Mouse (Mus musculus): ENCODE results near the gene Ap1g2.

Gene Ap1g2

DNA sequence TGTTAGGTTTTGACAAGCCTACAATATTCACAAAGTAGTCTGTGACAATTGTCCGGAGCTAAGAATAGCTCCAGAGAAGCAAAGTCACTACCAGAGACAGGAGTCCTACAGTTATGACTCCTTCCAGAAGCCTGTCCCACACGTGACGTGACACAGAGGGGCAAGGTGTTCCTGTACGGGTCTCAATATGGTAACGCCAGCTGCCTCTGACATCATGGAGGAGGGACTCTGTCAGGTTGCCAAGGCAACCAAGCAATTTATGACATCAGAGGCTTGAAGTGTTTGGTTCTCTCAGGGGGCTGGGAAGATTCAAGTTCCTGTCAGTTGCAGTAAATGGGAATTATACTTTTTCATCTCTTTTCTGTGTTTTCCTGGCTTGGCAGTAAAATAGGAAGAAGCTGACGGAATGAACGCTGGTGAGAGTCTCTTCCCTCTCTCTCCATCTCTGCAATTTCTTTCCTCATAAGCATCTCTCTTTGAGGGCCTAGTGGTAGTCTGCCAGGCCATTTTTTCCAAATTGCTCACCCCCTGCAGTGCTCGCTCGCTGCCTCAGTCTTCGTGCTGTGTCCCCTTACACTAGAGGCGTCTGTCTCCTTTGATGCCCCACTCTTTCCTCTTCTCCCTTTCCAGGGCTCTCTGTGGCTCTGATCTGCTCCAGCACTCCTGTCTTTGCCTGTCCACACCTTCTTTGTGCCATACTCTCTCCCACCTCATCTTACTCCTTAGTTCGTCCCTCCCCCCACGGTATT, 17.0 kb downstream of the Ap1g2 start:
- no peak for DNase-seq (ENCODE audit: low spot score in 2 of 2)

DNA sequence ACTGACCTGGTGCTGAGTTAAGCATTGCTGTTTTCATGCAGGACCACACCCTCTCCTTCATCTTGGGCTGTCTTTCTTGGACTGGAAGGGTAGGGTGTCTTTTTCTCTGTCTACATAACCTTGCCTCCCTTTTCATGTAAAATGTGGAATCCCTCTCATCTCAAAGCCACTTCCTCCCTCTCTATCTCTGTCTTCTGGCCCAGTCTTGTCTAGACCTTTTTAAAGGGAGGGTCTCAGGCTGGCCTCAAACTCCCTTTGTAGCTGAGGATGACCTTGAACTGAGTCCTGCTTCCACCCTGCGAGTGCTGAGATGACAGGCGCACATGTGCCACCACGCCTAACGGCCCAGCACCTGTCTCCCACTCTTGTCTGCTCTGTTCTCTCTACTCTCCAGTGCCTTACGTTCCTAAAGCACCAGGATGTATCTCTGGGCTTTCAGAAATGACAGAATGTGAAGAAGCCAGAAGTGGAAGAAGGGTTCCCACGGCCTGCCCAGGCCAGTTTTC, 20.3 kb downstream of the Ap1g2 start:
- no peak for DNase-seq (ENCODE audit: low spot score in 2 of 2)

DNA sequence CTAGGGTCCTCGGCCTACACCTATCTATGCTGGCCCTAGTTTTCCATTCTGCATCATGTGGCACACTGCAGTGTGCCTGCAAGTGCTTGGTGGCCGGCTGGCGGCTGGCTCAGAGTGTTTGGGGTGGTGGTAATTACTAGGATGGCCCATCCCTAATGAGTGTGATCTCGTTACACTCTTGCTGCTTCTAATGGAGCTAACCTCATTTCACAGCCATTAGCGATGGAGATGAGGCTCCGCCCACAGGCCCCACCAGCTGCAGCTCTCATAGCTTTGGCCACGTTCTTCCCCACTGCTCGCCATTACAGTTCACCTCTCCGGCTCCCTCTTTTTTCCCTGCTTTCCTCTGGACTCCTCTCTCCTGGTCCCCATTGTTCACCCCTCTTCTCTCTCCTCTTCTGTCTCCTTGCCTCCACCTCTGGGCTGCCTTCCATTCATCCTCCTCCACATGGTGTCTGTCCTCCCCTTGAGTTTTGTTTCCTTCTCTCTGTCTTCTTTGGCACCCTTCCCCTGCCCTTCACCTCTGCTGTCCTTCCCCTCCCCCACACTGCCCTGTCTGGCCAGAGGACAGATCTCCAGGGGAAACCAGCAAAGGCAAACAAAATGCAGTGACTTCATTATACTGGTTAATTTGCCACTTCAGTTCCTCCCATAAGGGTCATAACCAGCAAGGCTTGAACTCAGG, 20.9 kb downstream of the Ap1g2 start:
- no peak for DNase-seq (ENCODE audit: low spot score in 2 of 2)

DNA sequence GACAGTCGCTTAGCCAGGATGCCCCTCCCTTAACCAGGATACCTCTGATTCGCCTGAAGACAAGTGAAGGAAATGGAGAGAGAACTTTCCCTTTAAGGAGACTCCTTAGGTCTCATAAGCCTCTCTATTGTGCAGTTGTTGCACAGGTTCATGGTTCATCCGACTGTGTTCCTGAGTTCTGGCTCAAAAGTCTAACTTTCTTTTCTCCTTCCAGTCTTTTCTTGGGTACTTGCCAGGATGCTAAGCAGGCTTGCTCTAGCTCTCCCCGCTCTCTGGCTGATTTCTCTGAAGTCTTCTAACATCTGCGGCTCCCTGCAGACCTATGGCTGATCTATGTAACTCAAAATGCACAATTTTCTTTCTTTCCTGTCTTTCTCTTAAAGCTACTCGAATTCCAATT, 22.9 kb downstream of the Ap1g2 start:
- DNase-seq (ENCODE audit: low spot score in 2 of 2): no peak

DNA sequence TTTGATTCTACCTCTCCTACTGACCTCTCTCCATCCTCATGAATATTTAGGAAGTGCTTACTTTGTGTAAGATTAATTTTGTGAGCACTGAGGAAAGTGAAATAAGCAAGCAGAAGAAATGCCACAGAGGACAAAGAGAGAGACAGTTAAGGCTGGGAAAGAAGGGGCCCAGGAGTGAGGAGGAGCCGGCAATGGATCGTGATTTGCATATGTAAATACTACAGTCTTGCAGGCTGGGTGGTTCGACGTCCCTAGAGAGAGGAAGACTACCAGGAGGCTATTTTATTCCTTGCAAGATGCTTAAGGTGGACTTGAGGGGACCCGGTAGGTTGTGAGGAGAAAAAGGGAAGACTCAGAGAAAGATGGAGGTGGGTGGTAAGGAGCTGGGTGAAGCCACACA, 25.3 kb downstream of the Ap1g2 start:
- DNase-seq (ENCODE audit: low spot score in 2 of 2): no peak

DNA sequence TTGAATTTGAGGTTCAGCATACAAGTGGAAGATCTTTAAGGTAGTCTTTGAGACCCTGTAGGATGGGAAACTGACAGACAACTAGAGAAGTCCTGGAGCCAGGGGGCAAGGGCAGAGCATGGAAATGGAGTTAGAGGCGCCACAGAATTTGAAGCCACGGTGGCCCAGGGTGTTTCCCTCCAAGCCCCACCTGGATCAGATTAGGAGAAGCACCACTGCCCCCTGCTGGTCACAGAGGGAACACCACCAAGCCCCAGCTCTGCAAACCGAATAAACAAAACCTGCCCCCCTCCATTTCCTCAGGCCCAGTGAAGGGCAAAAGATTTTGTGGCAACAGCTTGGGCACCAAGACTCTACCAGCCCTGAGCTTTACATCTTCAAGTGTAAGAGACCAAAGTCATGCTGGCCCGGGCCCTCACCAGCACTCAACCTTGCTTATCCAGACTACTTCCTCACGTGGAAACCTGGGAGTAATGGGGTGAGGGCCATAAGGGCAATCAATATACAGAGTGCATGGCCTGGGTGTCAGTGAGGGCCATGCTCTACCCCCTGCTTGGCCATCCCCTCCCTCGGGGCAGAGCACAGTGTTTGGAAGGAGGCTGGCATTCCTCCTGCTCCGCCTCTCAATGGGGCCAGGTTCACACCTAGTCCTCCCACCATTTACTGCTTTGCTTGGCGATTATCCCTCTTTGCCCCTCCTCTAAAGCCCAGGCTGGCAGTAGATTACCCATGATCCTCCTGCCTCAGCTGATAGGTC, 27.0 kb downstream of the Ap1g2 start:
- peak; percentile 71 to 80 for DNase-seq (ENCODE audit: low spot score in 2 of 2)

DNA sequence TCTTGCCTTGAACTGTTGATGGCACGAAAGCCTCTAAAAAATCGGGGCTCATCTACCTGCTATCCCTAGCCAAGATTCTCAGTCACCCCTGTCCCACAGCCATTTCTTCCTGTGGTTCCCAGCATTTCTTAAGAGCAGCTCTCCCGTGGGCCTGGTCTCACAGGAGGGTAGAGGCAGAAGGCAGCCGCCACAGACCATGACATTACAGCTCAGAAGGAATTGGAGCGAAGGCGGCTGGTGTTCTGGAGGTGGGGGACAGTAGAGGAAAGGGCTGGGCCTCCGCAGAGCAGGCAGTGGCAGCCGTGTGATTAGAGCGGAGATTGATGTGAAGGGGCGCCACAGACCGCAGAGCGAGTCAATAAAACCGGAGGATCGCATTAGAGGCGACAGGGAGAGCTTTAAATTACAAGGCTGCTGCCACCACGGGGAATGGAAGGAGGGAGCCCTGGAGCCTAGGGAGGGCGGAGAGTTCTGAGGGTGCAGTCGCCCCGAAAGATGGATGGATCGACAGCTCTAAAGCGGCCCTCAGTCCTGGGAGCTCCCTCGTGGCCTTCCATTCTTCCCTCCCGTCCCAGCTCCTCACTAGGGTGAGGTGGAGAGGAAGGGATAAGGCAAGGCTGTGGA, 27.9 kb downstream of the Ap1g2 start:
- DNase-seq (ENCODE audit: low spot score in 2 of 2): no peak

DNA sequence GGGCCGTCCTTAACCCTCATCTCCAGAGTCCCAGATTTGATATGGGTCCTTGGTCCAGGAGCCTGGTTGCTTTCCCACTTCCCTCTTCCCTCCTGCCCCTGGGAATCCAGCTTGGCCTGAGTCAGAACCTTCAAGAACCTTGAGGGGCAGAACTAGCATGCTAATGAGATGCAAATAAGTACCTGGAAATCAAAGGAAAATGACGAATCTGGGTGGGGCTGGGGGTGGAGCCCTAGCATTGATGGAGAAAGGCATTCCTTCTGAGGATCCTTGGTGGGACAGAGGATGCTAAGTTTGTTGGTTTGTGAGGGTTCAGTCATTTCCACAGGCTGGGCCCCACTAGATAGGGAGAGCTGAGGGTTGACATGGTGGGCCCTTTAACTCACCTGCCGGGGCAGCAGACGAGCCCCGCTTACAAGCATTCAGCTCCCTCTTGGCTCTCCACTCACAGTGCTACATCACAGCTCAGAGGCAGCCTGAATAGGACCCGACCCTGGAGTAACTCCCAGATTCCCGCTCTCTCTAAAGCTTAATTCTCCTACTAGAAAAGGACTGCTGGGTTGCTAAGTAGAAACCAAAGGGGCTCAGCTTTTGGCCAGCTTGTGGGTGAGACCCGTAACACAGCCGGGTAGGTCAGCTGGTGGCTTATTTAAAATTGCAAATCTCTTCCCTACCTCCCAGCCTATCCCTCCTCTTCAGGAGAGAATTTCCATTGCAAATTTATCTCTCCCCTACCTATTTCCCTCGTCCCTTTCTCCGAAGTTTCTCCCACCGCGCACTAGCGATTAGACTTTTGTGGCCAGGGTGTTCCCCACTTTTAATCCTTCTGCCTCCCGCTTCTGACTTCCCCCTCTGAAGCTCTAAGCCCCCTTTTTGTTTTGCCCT, 28.7 kb downstream of the Ap1g2 start:
- DNase-seq (ENCODE audit: low spot score in 2 of 2): no peak

DNA sequence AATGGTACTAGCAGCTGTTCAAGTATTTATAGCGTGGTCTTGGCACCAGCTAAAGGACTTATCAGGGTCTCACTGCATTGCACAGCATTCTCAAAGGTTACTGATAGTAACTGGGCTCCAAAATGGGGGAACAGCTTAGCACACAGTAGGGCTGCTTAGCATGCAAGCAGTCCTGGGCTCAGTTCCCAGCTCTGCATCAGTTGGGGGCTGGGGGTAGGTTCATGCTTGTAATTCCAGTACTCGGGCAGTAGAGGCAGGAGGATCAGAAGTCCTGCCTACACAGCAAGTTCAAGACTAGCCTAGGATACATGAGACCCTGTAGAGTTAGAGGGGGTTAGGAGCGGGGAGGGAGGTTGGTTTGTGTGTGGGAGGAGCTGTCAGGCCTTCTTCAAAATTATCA, 29.4 kb downstream of the Ap1g2 start:
- no peak for DNase-seq (ENCODE audit: low spot score in 2 of 2)

DNA sequence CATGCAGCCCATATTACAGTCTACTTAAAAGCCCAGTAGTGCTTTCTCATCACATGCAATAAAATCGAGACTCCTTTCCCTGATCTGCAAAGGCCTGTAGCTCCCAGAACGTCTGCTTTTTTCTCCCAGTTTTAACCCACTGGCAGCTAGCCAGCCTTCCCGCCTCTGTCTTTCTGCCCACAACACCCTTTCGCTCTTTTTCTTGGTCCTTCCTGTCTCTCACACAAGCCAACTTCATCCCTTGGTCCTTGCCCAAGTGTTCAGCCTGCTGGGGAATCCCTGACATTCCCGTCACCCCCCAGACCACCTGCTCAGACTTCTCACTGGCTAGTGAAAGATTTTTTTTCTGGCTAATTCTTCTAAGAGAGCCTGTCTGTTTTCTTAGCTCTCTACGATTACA, 30.2 kb downstream of the Ap1g2 start:
- no peak for DNase-seq (ENCODE audit: low spot score in 2 of 2)

DNA sequence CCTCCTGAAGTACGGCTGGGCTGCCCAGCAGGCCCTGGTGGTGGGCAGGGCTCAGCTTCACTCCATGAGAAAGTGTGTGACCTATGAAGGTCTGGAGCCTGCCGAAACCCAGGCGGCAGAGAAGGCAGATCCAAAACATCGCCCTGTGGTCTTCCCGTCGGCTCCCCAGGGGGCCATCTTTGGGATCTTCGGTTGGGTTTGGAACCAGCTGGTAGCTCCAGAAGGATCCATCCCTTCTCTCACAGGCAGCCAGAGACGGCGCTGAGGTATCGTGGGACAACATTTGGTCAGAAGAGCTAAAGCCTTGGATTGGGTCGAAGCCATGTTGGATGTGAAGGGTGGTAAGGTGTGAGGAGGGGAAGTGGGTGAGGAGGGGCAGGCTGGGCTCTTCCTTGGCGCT, 32.0 kb downstream of the Ap1g2 start:
- DNase-seq (ENCODE audit: low spot score in 2 of 2): no peak

DNA sequence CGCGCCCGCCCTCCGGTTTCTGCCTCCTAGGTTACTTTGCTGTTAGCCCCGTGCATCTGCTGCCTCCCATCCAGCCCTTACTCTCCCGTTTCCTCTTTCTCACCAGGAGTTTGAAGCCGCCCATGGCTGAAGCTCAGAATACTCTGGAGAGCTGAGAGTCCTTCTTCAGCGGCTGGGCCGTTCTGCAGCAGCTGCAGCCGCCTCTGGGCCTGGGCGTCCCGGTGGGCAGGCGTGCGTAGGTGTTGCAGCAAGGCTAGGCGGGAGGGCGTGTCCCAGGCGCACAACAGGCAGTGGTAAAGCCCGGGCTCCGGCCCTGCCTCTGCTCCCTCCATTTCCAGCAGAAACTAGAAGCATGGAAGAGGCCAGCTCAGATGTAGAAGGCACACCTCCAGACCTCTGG, 34.6 kb downstream of the Ap1g2 start:
- DNase-seq (ENCODE audit: low spot score in 2 of 2): no peak

DNA sequence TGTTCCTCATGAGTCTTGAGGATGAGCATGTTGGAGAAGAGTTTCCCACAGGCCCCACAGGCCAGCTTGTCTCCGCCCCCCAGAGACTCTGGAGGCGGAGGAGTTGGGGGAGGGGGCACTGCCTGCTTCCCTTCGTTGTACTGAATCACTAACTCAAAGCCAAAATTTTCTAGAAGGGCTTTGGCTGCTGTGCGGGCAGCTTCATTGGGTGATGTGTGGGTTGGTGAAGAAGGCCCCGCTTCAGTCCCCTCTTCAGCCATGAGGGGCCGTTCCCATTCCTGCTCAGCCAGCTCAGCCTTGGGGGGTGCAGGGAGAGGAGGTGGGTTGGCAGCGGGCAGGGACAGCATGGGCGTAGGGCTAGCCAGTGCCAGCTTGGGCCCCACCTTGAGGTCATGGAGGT, 40.4 kb downstream of the Ap1g2 start:
- DNase-seq (ENCODE audit: low spot score in 2 of 2): no peak

DNA sequence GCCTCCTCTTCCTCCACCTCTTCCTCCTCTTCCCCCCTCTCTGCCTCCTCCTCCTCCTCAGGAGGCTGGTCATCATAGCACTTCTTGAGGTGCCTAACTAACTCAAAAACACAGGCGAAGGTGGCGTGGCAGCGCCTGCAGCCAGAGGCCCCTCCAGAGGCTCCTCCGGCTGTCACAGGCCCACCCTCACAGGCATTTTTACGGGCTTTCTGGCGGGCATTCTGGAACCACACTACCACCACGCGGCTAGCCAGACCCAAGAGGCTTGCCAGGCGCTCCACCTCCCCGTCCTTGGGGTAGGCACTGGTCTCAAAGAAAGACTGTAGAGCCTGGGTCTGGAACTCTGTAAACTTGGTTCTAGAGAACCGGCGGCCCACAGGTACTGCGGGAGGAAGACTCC, 41.0 kb downstream of the Ap1g2 start:
- DNase-seq (ENCODE audit: low spot score in 2 of 2): no peak

DNA sequence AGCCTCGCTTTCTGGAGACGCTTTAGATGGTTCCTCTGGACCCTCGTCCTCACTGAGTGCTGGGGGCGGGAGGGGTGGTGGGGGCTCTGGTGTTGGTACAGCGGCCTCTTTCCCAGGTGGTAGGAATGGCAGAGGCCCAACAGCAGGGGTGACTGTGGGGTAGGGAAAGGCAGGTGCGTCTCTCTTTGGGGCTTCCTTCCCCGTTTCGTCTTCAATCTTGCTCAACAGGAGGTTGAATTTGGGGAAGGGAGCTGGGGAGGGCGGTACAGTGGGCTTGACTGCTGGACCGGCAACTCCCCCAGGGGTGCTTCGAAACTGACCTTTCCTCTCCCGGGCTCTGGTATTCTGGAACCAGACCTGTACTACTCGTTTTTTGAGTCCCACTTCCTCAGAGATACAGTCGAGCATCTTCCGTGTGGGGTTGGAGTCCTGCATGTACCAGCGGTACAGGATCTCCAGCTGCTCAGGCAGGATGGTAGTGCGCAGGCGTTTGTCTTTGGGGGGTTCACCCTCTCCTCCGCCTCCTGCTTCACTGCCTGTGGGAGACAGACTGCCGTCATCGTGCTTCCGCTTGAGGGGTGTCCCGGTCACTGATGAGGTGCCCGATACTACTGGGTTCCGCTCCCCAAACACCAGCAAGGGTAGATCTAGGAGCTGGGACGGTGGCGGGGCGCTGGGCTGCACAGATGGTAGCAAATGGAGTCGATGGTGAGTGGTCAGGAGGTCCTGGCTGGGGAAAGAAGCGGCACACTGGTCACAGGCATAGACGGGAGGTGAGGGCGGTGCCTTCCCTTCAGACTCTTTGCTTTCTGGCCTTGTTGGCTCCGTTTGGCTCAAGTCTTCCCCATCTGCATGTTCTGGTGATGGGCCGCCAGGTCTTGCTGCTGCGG, 41.7 kb downstream of the Ap1g2 start:
- no peak for DNase-seq (ENCODE audit: low spot score in 2 of 2)

DNA sequence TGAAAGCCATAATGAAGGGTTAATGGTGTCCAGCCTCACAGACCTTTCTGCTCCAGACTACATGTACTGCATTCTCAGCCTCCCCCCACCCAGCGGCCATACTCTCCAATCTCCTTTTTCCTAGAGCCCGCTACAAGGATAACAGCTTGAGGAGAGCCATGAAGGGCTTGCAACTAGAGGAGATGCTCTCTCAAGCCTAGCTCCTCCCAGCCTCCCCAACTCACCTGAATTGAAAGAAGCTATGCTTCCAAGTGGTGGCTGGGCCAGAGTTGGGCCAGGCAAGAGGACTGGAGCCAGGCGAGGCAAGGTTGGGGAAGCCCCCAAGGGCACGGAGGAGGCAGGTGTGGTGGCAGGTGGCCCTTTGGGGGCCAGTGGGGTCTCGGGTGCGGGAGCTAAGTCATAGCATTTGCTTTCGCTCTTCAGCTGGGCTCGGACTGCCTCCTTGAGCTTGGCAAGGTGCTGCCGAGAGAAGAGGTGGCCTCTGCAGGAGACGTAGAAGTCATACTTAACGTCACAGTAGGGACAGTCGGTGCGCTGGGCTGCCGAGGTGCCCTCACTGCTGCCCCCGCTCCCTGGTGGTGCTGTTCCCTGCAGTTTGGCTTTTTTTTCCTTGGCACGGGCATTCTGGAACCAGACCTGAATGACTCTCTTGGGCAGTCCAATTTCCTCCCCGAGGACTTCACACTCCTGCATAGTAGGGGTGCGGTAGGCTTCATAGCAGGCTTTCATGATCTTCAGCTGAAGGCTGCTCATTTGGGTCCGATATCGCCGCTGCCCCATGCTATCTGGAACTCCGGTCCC, 42.6 kb downstream of the Ap1g2 start:
- DNase-seq (ENCODE audit: low spot score in 2 of 2): no peak

DNA sequence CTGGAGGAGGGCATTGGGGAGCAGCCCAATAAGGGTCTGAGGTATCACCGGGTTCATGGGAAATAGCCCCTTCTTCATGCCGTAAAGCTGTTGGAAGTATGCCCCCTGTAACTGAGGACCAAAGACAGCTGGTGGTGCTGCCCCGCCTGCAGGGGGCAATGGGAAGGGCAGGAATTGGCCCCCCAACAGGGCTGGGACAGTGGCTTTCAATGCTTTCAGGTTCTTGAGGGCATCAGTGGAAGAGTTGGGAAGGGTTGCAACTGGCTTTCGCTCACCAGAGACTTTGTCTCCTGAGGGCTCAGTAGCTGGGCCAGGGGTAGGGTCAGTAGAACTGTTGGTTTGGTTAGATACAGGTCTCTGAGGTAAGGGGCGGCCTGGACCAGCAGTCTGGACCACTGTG, 43.3 kb downstream of the Ap1g2 start:
- no peak for DNase-seq (ENCODE audit: low spot score in 2 of 2)

DNA sequence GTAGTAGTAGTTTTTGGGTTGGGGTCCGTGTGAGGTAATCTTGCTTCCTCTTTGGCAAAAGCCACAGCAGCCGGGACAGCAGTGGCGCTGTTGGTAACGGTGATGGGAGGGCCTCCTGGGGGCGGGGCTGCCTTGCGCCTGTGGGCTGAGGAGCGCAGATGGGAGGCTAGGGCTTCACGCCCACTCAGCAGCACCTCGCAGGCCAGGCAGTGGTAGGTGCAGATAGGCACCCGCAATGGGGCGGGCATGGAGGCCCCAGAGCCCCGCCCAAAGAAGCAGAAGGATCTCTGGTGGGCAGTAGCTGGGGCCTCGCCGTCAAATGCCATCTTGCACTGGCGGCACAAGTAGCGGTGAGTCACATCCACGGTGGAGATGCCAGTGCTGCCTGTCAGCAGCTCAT, 43.8 kb downstream of the Ap1g2 start:
- DNase-seq (ENCODE audit: low spot score in 2 of 2): peak in 1 of 2 experiments; percentile 63

DNA sequence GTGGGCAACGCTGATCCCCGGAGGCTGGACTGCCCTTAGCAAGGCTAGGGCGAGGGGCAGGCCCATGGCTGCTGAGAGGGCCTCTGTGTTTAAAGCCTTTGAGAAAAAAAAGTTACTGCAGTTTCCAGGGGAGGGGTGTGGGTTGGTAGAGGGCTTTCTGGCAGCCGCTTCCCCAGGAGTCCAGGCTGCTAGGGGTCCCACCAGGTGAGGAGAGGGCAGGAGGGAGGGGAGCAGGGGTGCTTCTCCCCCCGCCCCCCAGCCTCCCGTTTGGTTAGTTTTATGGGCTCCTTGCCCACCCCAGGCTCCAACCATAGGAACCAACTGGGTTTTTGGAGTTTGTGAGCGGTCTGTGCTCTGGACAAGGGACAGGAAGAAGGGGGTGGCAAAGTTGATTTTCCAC, 44.5 kb downstream of the Ap1g2 start:
- no peak for DNase-seq (ENCODE audit: low spot score in 2 of 2)

All from cerebellum, postnatal 4 days (tissue).